Mouse (Mus musculus) urinary bladder, adult 18-20 months (tissue): Measurements from ENCODE around the gene 4933402D24Rik.

Source experiments
- DNase-seq, 2 experiments: peaks; one replicate each; pipeline ENCODE4 v3.0.0; 2022; ENCODE audit warnings: low spot score in 2 of 2, mixed read lengths in 2 of 2

Gene 4933402D24Rik

GRCm38 (mm10) chr1:63769167-63769566 is at the start of gene 4933402D24Rik:
Gene 4933402D24Rik, minus strand, starts transcription at chr1:63769267.
- no peak for DNase-seq

GRCm38 (mm10) chr1:63808584-63808983 is 39.5 kb upstream of the 4933402D24Rik start:
- no peak for DNase-seq

GRCm38 (mm10) chr1:63805095-63805494 is 36.0 kb upstream of the 4933402D24Rik start:
- no peak for DNase-seq

GRCm38 (mm10) chr1:63794326-63794725 is 25.3 kb upstream of the 4933402D24Rik start:
- DNase-seq, result no peak

- no peak for DNase-seq
Measured at GRCm38 (mm10) chr1:63776902-63777630, 8.0 kb upstream of the 4933402D24Rik start.

GRCm38 (mm10) chr1:63776396-63776795 is 7.3 kb upstream of the 4933402D24Rik start:
- no peak for DNase-seq

GRCm38 (mm10) chr1:63770309-63770708 is 1.2 kb upstream of the 4933402D24Rik start:
- DNase-seq, result no peak

GRCm38 (mm10) chr1:63768112-63768511 is 955 bp downstream of the 4933402D24Rik start:
- DNase-seq, result no peak

GRCm38 (mm10) chr1:63764395-63764794 is 4.7 kb downstream of the 4933402D24Rik start:
- no peak for DNase-seq

- DNase-seq, result no peak
Measured at GRCm38 (mm10) chr1:63763881-63764386, 5.1 kb downstream of the 4933402D24Rik start.

- no peak for DNase-seq
Measured at GRCm38 (mm10) chr1:63763212-63763694, 5.8 kb downstream of the 4933402D24Rik start.

GRCm38 (mm10) chr1:63756005-63756404 is 13.1 kb downstream of the 4933402D24Rik start:
- no peak for DNase-seq

GRCm38 (mm10) chr1:63730240-63730771 is 38.8 kb downstream of the 4933402D24Rik start, which contains the start of the genes Mdh1b and Fastkd2:
Gene Mdh1b, minus strand, starts transcription at chr1:63730318.
Gene Fastkd2, plus strand, starts transcription at chr1:63730614.
- DNase-seq, result peak; percentile 81 to 88

- DNase-seq, result no peak
Measured at GRCm38 (mm10) chr1:63729796-63730195, 39.3 kb downstream of the 4933402D24Rik start.

- DNase-seq, result no peak
Measured at GRCm38 (mm10) chr1:63720161-63720560, 48.9 kb downstream of the 4933402D24Rik start.

GRCm38 (mm10) chr1:63708876-63709275 is 60.2 kb downstream of the 4933402D24Rik start:
- no peak for DNase-seq

GRCm38 (mm10) chr1:63705733-63706132 is 63.3 kb downstream of the 4933402D24Rik start:
- no peak for DNase-seq
